ENCODE assay signal across 22 mouse cellular contexts in genomic region chr4:139179218-139179617, GRCm38 (mm10). TPM values are rescaled to one million over a fixed set of nuclear protein-coding genes. Genes with fewer than 3 reads are reported as not detected.
DNase-seq lines count a peak whose midpoint lies in the region; ATAC-seq and TF ChIP-seq lines count a peak whose summit lies in the region.
"Had no signal": no experiment of that assay in that cellular context is flagged by ENCODE, and none has a peak within 500 bp of the region (broad histone marks: within the 10 kb centered on the region; RNA-seq: fewer than 3 reads in every experiment).

No protein-coding gene starts in this region.

- H3K27ac ChIP-seq in lung, embryonic 15.5 days: 0 out of 2 replicates have a peak overlapping the region, but pooled peaks have one; percentile 45
- H3K27ac ChIP-seq in intestine, embryonic 15.5 days: peak overlapping the region; percentile 81
- H3K27ac ChIP-seq in liver, postnatal 0 days (ENCODE audit: low read depth): no peak overlapping the region
- H3K27ac ChIP-seq: embryonic facial prominence, embryonic 15.5 days; hindbrain, embryonic 14.5 days; liver, embryonic 15.5 days; macrophage had no signal

- TF ChIP-seq CTCF in liver, postnatal 0 days (IDR thresholded peaks at IDR 0.05; ENCODE audit: low read depth): 0 out of 2 replicates have a peak, but pooled peaks have one; percentile 17

- H3K9me3 ChIP-seq in lung, embryonic 15.5 days: no peaks in the 10 kb centered on the region
- H3K9me3 ChIP-seq in intestine, embryonic 15.5 days: no peaks in the 10 kb centered on the region
- H3K9me3 ChIP-seq in liver, postnatal 0 days (ENCODE audit: low read length): no peaks in the 10 kb centered on the region; the same call in 1 of the 2 replicates
- H3K9me3 ChIP-seq: embryonic facial prominence, embryonic 15.5 days; liver, embryonic 15.5 days had no signal

- ATAC-seq in lung, embryonic 15.5 days (ENCODE audit: borderline replicate concordance, extremely low read depth, low FRiP score, low TSS enrichment): no peak
- no peak for ATAC-seq in intestine, embryonic 15.5 days
- ATAC-seq in liver, postnatal 0 days: no peak
- ATAC-seq: forebrain, postnatal 0 days; Patski had no signal

- no peak overlapping the region for H3K4me3 ChIP-seq in lung, embryonic 15.5 days
- no peak overlapping the region for H3K4me3 ChIP-seq in intestine, embryonic 15.5 days (replicated peaks)
- H3K4me3 ChIP-seq in liver, postnatal 0 days (ENCODE audit: low read depth, low read length): no peak overlapping the region
- H3K4me3 ChIP-seq: embryonic facial prominence, embryonic 15.5 days; heart, embryonic 13.5 days; liver, embryonic 15.5 days had no signal

- no peaks in the 10 kb centered on the region for H3K36me3 ChIP-seq in lung, embryonic 15.5 days
- H3K36me3 ChIP-seq in intestine, embryonic 15.5 days: no peaks in the 10 kb centered on the region
- H3K36me3 ChIP-seq in liver, postnatal 0 days (replicated peaks; ENCODE audit: insufficient read depth, low read length): no peaks in the 10 kb centered on the region
- H3K36me3 ChIP-seq: embryonic facial prominence, embryonic 15.5 days; heart, embryonic 13.5 days; liver, embryonic 15.5 days had no signal

- H3K4me1 ChIP-seq in lung, embryonic 15.5 days: peaks cover 43% of the 10 kb centered on the region
- peaks cover 42% of the 10 kb centered on the region for H3K4me1 ChIP-seq in intestine, embryonic 15.5 days (replicated peaks)
- peaks cover 7% of the 10 kb centered on the region; the same call in 1 of the 2 replicates for H3K4me1 ChIP-seq in liver, postnatal 0 days (ENCODE audit: insufficient read depth)

- H3K4me2 ChIP-seq in lung, embryonic 15.5 days: no peak overlapping the region
- H3K4me2 ChIP-seq in intestine, embryonic 15.5 days (replicated peaks): no peak overlapping the region
- H3K4me2 ChIP-seq in liver, postnatal 0 days (ENCODE audit: low read depth, low read length): no peak overlapping the region
- H3K4me2 ChIP-seq: embryonic facial prominence, embryonic 15.5 days; heart, embryonic 13.5 days; hindbrain, embryonic 14.5 days; midbrain, embryonic 11.5 days had no signal

- H3K9ac ChIP-seq in lung, embryonic 15.5 days: no peak overlapping the region
- no peak overlapping the region for H3K9ac ChIP-seq in intestine, embryonic 15.5 days
- H3K9ac ChIP-seq in liver, postnatal 0 days (replicated peaks): no peak overlapping the region
- H3K9ac ChIP-seq: embryonic facial prominence, embryonic 15.5 days; forebrain, postnatal 0 days; heart, embryonic 13.5 days; hindbrain, embryonic 14.5 days; liver, embryonic 15.5 days had no signal

- no peak for TF ChIP-seq EP300 in liver, postnatal 0 days (IDR thresholded peaks at IDR 0.05; ENCODE audit: low read depth)

- DNase-seq in lung, postnatal 14 days: no peak
- DNase-seq in liver, postnatal 0 days: no peak
- DNase-seq in kidney, postnatal 36 days: no peak
- no peak for DNase-seq in kidney, postnatal 25 days
- no peak for DNase-seq in spleen, postnatal 4 days (ENCODE audit: low spot score in 2 of 2)
- DNase-seq: adrenal gland, postnatal 36 days; cerebellum, adult 11-12 months; cerebellum, postnatal 36 days; forebrain, postnatal 0 days; kidney, adult 2 months; kidney, postnatal 10 days; retina, postnatal 1 day; right cerebral cortex, postnatal 4 days had no signal

- H3K27me3 ChIP-seq in lung, embryonic 15.5 days: no peaks in the 10 kb centered on the region
- no peaks in the 10 kb centered on the region for H3K27me3 ChIP-seq in intestine, embryonic 15.5 days (replicated peaks)
- no peaks in the 10 kb centered on the region for H3K27me3 ChIP-seq in liver, postnatal 0 days (ENCODE audit: insufficient read depth, low read length)
- H3K27me3 ChIP-seq: embryonic facial prominence, embryonic 15.5 days; heart, embryonic 13.5 days; liver, embryonic 15.5 days; Patski had no signal

- WGBS in lung, embryonic 15.5 days: 84% methylated on average over 2 of the region's 2 CpGs
- WGBS in intestine, embryonic 15.5 days: 80% methylated on average over 2 of the region's 2 CpGs
- 70% methylated on average over 2 of the region's 2 CpGs for WGBS in liver, postnatal 0 days (ENCODE audit: insufficient replicate concordance)

RNA-seq across cellular contexts. Expression of gene Capzb, which starts 13.5 kb away (rescaled TPM):
- polyA plus RNA-seq in lung, embryonic 15.5 days (2015; fragmentation: Nextera tagmentation; extraction: Ambion mirVana): 454 and 467 TPM in 2 replicates
- polyA plus RNA-seq in intestine, embryonic 15.5 days (2015; fragmentation: Nextera tagmentation; extraction: Ambion mirVana): 410 and 425 TPM in 2 replicates
- 136 and 143 TPM in 2 replicates for polyA plus RNA-seq in liver, postnatal 0 days (2015; fragmentation: Nextera tagmentation; extraction: Ambion mirVana)

RNA-seq across cellular contexts. Expression of gene Minos1, which starts 48.3 kb away (rescaled TPM):
- polyA plus RNA-seq in lung, embryonic 15.5 days (2015; fragmentation: Nextera tagmentation; extraction: Ambion mirVana): 517 and 528 TPM in 2 replicates
- 640 and 702 TPM in 2 replicates for polyA plus RNA-seq in intestine, embryonic 15.5 days (2015; fragmentation: Nextera tagmentation; extraction: Ambion mirVana)
- 384 and 387 TPM in 2 replicates for polyA plus RNA-seq in liver, postnatal 0 days (2015; fragmentation: Nextera tagmentation; extraction: Ambion mirVana)
